Mouse (Mus musculus): ENCODE measurements around the gene Arl3.

Gene Arl3

DNA sequence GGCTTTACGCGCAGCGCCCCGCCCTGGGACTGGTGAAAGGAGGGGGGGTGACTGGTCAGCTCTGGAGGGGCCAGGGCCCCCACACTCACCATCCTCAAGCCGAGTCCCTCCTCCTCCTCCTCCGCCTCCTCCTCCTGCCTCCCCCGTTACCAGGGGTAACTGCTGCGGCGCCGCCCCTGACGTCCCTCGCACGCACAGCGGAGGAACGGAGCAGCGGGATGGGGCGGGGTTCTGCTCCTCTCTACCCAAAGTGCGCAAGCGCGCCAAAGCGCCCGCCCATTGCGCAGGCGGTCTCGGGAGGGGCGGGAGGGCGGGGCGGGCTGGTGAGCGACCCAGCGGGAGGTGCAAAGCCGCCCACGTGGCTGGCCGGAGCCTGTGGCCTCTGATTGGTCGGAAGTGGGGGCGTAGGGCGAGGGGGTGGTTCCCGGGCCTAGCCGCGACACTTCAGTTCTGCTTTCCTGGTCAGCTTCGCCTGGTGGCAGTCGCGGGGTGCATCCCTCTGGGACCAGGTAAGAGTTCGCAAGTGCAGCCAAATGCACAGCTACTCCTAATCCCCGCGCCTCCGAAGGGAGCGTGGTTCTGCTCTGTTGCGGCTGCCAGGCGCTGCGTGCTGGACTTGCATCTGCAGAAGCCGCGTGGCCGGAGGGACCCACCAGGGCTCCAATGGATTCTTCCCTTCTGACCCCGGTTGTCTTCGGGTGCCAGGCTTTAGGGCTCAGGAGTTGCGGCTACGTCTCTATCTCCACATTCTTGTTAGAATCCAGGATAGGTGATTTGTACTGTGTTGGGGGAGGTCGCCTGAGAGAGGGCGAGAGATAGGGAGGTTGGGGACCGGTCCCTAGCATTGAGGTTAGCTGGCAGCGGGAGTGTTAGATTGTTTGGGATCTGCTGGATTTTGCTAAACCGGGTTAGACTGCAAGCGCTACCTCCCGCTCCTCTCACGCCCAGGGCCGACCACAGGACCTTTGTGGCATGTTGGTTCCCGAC is at the start of gene Arl3, which contains the start of gene Sfxn2:
Gene Arl3 (minus strand): TSS at position 248 of the 987 bp plus-strand sequence.
Gene Sfxn2 (plus strand): TSS at position 415 of the 987 bp plus-strand sequence.
- DNase-seq (ENCODE audit: low spot score in 2 of 2), result peak; percentile 92 to 94

DNA sequence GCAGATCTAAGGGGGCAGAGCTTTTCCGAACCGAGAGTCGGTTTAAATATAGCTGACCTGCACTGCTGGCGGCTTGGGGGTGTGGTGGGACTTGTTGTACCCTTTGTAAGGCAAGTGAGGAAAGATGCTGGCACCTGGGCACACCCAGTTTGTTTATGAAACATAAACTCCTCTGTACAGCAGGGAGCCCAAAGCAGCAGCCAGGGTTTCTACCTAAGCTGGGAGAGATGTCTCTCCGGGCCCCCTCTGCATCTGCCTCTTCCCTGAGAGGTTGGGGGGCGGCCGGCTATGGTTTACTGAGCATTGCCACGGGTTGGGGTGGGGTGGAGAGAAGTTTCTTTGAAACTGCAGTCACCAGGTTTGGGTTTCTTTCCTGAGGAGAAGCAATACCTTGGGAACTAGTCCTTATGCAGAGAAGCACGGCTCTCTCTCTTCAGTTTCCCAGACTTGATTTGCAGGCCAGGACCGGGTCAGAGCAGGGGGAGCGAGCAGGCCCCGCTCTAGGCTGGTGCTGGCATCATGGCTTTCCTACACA is 49.7 kb upstream of the Arl3 start:
- no peak for DNase-seq (ENCODE audit: low spot score in 2 of 2)

DNA sequence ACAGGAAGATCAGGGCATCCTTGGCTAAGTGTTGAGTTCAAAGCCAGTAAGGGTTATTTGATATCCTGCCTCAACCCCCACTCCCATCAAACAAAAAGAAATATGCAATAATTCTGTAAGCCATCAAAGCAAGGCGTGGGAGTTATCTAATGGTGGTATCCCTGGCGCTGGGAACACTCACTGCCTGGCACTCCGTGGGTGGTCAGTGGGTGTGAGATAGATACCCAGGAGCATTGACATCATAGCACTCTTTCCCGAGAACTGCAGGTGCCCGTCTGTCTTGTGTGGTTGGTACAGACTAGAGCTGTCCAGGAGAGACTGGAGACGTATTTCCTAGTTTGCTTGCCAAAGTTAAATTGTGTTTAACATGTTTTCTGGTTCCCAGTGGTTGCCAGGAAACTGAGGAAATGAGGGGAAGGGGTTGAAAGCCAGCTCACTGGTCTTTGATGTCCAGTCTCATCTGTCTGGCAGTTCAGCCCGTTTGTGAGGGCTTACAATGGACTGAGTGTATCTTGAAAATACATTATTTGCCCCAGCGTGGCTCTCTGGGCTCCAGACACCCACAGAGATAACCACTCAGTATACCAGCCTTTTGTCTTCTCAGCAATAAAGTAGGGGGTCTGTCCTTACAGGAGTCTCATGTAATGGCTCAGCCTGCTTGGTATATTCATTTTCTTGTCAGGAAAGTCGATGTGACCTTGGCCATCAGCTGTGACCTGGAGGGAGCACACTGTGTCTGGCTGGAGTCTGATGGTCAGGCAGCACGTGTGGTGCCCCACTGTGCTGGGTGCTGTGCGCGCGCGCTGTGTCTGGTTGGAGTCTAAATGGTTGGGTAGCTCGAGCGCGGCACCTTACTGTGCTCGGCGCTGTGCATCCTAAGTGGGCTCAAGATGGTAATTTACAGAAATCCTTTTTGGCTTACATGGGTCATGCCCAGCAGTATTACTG is 48.5 kb upstream of the Arl3 start:
- no peak for DNase-seq (ENCODE audit: low spot score in 2 of 2)

DNA sequence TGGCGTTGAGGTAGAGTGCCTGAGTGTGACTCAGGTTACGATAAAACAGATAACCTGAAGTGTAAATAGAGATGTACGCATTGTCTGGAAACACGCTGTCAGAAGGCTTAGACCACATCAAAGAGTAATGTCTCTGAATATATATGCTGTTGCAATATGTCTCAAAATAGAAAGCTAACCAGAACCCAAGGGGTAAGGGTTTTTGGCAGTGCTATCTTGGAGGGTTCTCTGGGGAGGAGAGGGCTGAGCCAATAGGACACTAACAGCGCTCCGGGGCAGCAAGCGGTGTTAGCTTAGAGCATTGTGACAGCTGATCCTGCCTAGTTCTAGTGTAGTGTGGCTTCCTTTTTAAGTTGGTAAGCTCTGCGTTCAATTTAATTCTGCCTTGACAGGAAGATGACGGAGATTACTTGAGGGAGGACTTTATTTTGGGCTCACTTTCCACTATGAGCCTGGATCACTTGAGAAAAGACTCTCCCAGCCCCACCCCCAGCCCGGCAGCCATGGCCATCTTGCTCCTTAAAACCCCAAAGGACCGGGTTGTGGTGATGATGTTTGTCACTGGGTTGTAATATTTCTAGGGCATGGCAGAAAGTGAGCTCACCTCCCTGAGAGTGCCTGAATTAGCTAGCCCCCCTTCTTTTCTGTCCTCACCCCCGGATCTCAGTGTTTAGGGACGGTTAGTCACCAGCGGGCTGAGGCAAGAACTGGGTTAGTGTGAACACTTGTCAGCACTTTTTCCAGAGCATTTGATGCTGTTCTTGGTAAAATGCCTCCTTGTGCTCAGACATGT is 47.2 kb upstream of the Arl3 start:
- DNase-seq (ENCODE audit: low spot score in 2 of 2), result peak; percentile 62 to 73

DNA sequence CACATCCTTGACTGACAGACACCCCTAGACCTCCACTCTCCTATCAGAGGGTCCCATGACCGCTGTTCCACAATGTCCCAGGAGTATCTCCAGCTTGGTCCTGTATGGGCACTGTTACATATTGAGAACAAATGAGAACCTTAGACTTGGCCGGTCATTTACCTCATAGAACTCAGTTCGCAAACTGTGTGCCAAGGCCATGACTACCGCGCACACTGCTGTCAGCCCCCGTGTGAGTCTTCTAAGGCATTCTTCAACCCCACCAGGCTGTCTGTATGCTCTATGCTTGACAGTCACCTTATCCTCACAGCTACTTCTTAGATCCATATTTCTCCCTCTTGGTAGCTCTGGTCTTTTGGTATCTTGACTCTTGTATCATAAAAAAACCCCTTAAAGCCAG is 46.5 kb upstream of the Arl3 start:
- no peak for DNase-seq (ENCODE audit: low spot score in 2 of 2)

DNA sequence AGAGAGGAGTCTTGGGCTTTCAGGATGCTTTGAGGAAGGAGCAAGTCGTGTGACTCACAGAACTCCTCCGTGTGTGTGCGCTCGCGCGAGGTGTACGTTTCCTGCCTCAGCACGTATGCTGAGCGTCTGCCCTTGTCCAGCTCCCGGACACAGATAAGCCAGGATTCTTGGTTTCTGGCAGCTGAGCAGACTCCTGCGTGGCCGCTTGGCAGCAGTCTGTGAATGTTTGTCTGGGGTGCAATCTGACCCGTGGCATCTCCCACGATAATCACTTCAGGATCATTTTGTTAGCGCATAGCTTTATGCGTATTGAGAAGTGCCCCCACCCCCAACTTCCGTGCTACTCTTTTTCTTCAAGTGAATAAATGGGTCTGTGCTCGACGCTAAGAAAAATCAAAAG is 46.0 kb upstream of the Arl3 start:
- no peak for DNase-seq (ENCODE audit: low spot score in 2 of 2)

DNA sequence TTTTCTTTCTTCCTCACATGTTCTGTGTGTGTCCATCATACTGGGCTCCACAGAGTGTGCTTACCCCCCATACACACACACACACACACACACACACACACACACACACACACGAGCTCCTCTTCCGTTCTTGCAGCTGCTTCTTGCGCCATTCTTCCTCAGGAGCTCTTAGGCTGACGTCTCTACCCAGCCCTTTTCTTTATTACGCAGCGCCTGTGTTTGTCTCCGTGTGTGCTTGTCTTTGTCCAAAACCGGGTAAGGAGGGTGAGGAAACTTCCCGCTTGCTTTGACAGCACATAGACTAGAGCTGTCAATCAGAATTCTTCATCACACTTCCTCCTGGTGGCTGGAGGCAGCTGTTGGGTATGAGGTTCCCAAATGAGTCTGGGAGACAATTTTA is 45.3 kb upstream of the Arl3 start:
- no peak for DNase-seq (ENCODE audit: low spot score in 2 of 2)

- no peak for DNase-seq (ENCODE audit: low spot score in 2 of 2)
These were observed 44.4 kb upstream of the Arl3 start for GRCm38 (mm10) chr19:46617361-46617760.

DNA sequence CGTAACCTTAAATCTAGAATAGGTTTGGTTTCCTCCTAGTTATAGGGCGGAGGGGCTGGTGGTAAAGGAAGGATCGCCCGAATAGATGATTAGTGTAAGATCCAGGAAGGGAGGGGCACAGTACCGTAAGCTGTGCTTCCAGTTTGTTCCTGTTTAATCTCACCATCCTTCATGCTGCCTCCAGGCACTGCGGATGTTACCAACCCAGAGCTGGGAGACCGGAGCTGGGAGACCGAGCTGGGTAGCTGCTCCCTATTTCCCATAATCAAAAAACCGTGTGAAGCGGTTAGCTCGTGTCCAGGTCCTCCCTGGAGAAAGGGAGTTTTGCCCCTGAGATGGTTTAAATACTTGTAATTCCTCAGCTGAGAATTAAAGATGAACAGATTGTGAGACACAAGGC is 43.4 kb upstream of the Arl3 start:
- DNase-seq (ENCODE audit: low spot score in 2 of 2), result no peak

DNA sequence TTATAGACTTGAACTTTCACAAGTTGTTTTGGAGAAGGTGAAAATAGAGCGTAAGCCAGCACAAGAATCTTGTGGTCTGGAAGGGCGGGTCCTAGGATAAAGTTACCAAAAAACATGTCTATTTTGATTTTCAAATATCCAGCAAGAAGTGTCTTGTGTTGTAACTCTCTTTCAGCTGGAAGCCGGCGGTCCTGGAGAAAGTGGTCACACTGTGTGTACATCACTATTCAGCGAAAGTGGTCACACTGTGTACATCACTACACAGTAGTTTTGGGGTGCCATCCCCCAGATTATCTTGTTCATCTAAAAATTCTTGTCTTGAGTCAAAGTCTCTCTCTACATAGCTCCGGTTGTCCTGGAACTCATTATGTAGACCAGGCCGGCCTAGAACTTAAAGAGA is 35.2 kb upstream of the Arl3 start:
- no peak for DNase-seq (ENCODE audit: low spot score in 2 of 2)

- DNase-seq (ENCODE audit: low spot score in 2 of 2), result peak in 1 of 2 experiments; percentile 31
These were observed 34.4 kb upstream of the Arl3 start for GRCm38 (mm10) chr19:46607424-46607823.

DNA sequence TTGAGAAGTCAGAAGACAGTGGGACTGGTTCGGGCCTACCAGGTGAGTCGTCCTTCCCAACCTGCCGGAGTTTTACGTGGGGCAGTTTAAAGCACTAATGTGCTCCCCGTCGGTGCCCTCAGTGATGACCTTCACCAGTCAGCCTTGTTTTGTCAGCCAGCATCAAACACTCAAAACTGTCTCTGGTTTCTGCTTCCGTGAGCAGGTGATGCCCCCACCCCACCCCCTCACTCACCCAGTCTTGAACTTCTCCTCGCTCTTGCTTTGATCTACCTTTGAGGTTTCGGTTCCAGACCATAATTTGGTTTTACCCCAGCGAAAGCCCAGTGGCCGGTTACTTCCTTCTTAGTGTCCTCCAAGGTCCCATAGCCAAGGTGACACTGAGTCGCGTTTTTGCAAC is 33.7 kb upstream of the Arl3 start:
- DNase-seq (ENCODE audit: low spot score in 2 of 2), result no peak

GRCm38 (mm10) chr19:46602406-46602805 is 29.4 kb upstream of the Arl3 start:
- no peak for DNase-seq (ENCODE audit: low spot score in 2 of 2)

- no peak for DNase-seq (ENCODE audit: low spot score in 2 of 2)
These were observed 28.5 kb upstream of the Arl3 start for GRCm38 (mm10) chr19:46601491-46601890.

DNA sequence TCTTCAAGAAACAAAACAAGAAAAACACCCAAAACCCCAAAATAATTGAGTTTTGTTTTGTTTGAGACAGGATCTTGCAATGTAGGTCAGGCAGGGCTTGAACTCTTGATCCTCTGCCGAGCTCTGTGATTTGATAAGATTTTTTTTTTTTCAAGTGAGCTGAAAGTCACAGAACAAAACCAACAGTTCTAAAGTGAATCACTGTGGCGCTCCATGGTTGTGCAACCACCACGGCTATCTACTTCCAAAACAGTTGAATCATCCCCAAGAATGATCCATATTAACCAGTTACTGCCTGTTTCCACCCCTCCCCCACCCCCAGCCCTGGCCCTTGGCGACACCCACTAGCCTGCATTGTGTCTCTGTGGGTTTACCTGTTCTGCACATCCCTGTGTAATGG is 27.4 kb upstream of the Arl3 start:
- no peak for DNase-seq (ENCODE audit: low spot score in 2 of 2)

DNA sequence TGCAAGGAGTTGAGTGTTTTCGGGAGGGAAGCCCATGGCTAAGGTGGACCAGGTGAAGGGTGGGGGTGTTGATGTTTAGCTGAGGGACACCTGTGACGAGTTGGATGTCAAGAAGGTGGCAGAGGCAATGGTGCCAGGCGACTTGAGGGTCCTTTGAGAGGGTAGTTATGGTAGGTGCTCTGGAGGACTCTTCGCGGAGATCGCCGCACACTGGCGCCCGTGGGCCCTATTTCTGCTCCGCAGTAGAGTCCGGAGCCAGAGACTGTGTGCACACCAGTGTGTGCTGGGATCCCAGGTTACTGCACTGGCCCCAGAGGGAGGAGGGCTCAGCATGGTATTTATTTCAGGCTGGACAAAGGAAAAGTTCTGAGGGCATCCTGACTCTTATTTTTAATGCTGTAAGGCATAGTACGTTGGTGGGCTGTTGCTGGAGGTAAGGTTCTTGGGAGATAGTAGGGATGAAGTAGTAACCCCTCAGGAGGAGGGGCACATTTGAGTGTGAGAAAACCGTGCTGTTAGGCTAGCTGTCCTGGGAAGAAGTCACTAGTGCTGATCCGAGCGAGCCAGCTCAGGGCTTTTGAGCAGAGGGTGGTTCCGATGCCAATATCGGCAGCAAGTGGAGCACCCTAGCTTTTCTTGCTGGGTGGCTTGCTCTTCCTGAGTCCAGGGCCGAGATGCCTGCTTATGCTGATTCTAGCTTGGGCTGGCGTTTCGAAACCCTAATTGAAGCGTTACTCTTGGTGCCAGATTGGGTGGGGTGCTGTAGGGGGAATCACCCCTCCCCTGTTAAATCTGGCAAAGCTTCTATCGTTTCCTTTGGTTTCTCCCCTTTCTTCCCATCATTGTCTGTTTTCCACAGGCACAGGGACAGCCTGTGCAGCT is 26.6 kb upstream of the Arl3 start:
- DNase-seq (ENCODE audit: low spot score in 2 of 2), result peak in 1 of 2 experiments; percentile 14

DNA sequence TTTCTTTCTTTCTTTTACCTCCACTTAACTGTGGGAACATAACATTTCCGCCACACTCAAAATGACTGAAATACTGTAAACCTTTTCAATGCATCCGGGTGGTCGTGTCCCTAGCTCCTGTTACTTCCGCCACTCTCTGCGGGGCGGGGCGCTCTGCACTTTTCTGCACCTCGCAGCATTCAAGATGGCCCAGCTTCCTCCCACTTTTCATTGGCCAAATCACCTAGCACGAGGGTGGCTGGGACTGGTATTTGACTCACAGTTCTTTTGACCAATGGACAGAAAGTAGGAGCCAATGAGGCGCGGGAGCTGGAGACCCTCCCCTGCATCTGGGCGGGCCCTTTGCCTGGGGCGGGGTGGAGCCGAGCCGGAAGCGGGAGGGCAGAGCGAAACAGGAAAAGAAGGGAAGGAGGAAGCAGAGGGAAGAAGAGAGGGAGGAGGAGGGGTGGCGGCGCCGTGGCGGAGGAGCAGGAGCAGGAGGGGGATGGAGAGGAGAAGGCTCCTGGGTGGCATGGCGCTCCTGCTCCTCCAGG is 25.8 kb upstream of the Arl3 start, which contains the start of gene Wbp1l:
Gene Wbp1l (plus strand): TSS at position 365 of the 533 bp plus-strand sequence.
- DNase-seq (ENCODE audit: low spot score in 2 of 2), result peak; percentile 97 to 98

- DNase-seq (ENCODE audit: low spot score in 2 of 2), result no peak
These were observed 25.2 kb upstream of the Arl3 start for GRCm38 (mm10) chr19:46598187-46598586.

GRCm38 (mm10) chr19:46592751-46593439 is 19.9 kb upstream of the Arl3 start:
- DNase-seq (ENCODE audit: low spot score in 2 of 2), result no peak
